Mouse (Mus musculus) liver, embryonic 16.5 days (tissue): Measurements from ENCODE around the gene Adcy9. TPM values are rescaled to one million over a fixed set of nuclear protein-coding genes. Genes with fewer than 3 reads are reported as not detected.

Source experiments
- ATAC-seq: fragments of 200-750 bp; cut with Nextera tagmentation; 2 replicates; pipeline ENCODE4 v1.8.0; 2017; ENCODE audit warnings: low read depth, mild to moderate bottlenecking, moderate number of reproducible peaks, moderate library complexity
- H3K27ac ChIP-seq: fragments of 300-500 bp; sonication (generic); 2 replicates; pipeline ENCODE4 v1.5.1; 2014; ENCODE audit warnings: mild to moderate bottlenecking, low read length
- H3K27me3 ChIP-seq: fragments of 300-500 bp; sonication (generic); 2 replicates; pipeline ENCODE4 v1.6.1; 2014; ENCODE audit warnings: low read depth, low read length, mixed read lengths; ENCODE audit not compliant: control insufficient read depth, insufficient read depth
- H3K36me3 ChIP-seq: fragments of 300-500 bp; sonication (generic); 2 replicates; pipeline ENCODE4 v1.6.1; 2014; ENCODE audit warnings: mild to moderate bottlenecking; ENCODE audit not compliant: control insufficient read depth, insufficient read depth
- H3K4me1 ChIP-seq: fragments of 300-500 bp; sonication (generic); 2 replicates; pipeline ENCODE4 v1.6.1; 2014; ENCODE audit warnings: low read depth, low read length, mixed read lengths; ENCODE audit not compliant: control insufficient read depth
- H3K4me2 ChIP-seq: fragments of 300-500 bp; sonication (generic); 2 replicates; pipeline ENCODE4 v1.6.1; 2014; ENCODE audit warnings: low read depth, low read length, mixed read lengths
- H3K4me3 ChIP-seq: fragments of 300-500 bp; sonication (generic); 2 replicates; pipeline ENCODE4 v1.5.1; 2014; ENCODE audit warnings: low read depth, mild to moderate bottlenecking, low read length
- H3K9ac ChIP-seq: fragments of 300-500 bp; sonication (generic); 2 replicates; pipeline ENCODE4 v1.6.1; 2014; ENCODE audit warnings: low read depth, low read length
- H3K9me3 ChIP-seq: fragments of 300-500 bp; sonication (generic); replicated peaks from 2 replicates; pipeline ENCODE4 v1.6.1; 2016; ENCODE audit warnings: low read length; ENCODE audit not compliant: control insufficient read depth
- WGBS: fragments of 180-500 bp; shearing (Covaris S2); extraction: QIAGEN DNeasy Blood & Tissue Kit; methylation state at CpG from one replicate; pipeline ENCODE4 v1.1.7; 2014; ENCODE audit not compliant: insufficient replicate concordance; 5-methylcytosine and 5-hydroxymethylcytosine counted together
- polyA plus RNA-seq: library from polyadenylated mRNA; unstranded; fragments of >200 nt; fragmentation: Nextera tagmentation; extraction: Ambion mirVana; gene quantifications from 2 replicates; pipeline ENCODE4 v1.2.1, GENCODE M21; 2015

The Adcy9 gene
- 0.48 and 0.65 TPM in 2 replicates for polyA plus RNA-seq

GRCm38 (mm10) chr16:4420298-4421054 is at the start of gene Adcy9:
TSS of gene Adcy9 (minus strand) at chr16:4420498.
- Histone ChIP-seq H3K4me3 (peak within 1 kb of the TSS; percentile 76), H3K36me3 (no peaks in the 10 kb centered on the region), H3K4me2 (peak within 1 kb of the TSS; percentile 93), H3K4me1 (peaks cover 9% of the 10 kb centered on the region), H3K27me3 (peaks cover 5% of the 10 kb centered on the region; the same call in 1 of the 2 replicates), H3K9ac (peak within 1 kb of the TSS; percentile 72), H3K9me3 (no peaks in the 10 kb centered on the region), H3K27ac (peak within 1 kb of the TSS; percentile 64)
- 1% methylated on average over 37 of the region's 64 CpGs for WGBS
- ATAC-seq = peak; percentile 96

- Histone ChIP-seq H3K4me1 (peaks cover 4% of the 10 kb centered on the region; the same call in 1 of the 2 replicates), H3K4me3 (no peak overlapping the region), H3K9me3 (no peaks in the 10 kb centered on the region), H3K36me3 (no peaks in the 10 kb centered on the region), H3K9ac (no peak overlapping the region), H3K27me3 (no peaks in the 10 kb centered on the region), H3K27ac (no peak overlapping the region), H3K4me2 (no peak overlapping the region)
- peak; percentile 37 for ATAC-seq
- 27% methylated on average over 10 of the region's 10 CpGs for WGBS
Observed at GRCm38 (mm10) chr16:4469599-4470352, 49.5 kb upstream of the Adcy9 start.

GRCm38 (mm10) chr16:4464529-4465089 is 44.3 kb upstream of the Adcy9 start:
- H3K27me3 ChIP-seq = no peaks in the 10 kb centered on the region
- 38% methylated on average over 9 of the region's 9 CpGs for WGBS
- no peak overlapping the region for H3K4me2 ChIP-seq
- no peaks in the 10 kb centered on the region; the same call in 1 of the 2 replicates for H3K4me1 ChIP-seq
- H3K36me3 ChIP-seq = no peaks in the 10 kb centered on the region
- no peak overlapping the region for H3K4me3 ChIP-seq
- no peak overlapping the region for H3K9ac ChIP-seq
- no peaks in the 10 kb centered on the region for H3K9me3 ChIP-seq
- ATAC-seq = no peak
- H3K27ac ChIP-seq = no peak overlapping the region

- ATAC-seq = no peak
- no peaks in the 10 kb centered on the region for H3K27me3 ChIP-seq
- 56% methylated on average over 3 of the region's 3 CpGs for WGBS
- H3K36me3 ChIP-seq = no peaks in the 10 kb centered on the region
- H3K4me1 ChIP-seq = no peaks in the 10 kb centered on the region
- no peak overlapping the region for H3K4me3 ChIP-seq
- no peak overlapping the region for H3K9ac ChIP-seq
- no peak overlapping the region for H3K4me2 ChIP-seq
- H3K9me3 ChIP-seq = no peaks in the 10 kb centered on the region
- H3K27ac ChIP-seq = no peak overlapping the region
Observed at GRCm38 (mm10) chr16:4457927-4458326, 37.6 kb upstream of the Adcy9 start.

- Histone ChIP-seq H3K27ac (no peak overlapping the region), H3K9me3 (no peaks in the 10 kb centered on the region), H3K36me3 (no peaks in the 10 kb centered on the region), H3K4me3 (no peak overlapping the region), H3K27me3 (no peaks in the 10 kb centered on the region), H3K4me2 (no peak overlapping the region), H3K4me1 (no peaks in the 10 kb centered on the region), H3K9ac (no peak overlapping the region)
- 68% methylated on average over 5 of the region's 5 CpGs for WGBS
- ATAC-seq = no peak
Observed at GRCm38 (mm10) chr16:4456391-4456790, 36.1 kb upstream of the Adcy9 start.

GRCm38 (mm10) chr16:4455693-4456092 is 35.4 kb upstream of the Adcy9 start:
- ATAC-seq = no peak
- Histone ChIP-seq H3K4me2 (no peak overlapping the region), H3K9me3 (no peaks in the 10 kb centered on the region), H3K4me1 (no peaks in the 10 kb centered on the region), H3K27me3 (no peaks in the 10 kb centered on the region), H3K9ac (no peak overlapping the region), H3K4me3 (no peak overlapping the region), H3K36me3 (no peaks in the 10 kb centered on the region), H3K27ac (no peak overlapping the region)
- WGBS = 37% methylated on average over 4 of the region's 4 CpGs

- H3K36me3 ChIP-seq = no peaks in the 10 kb centered on the region
- ATAC-seq = no peak
Observed at GRCm38 (mm10) chr16:4454563-4454962, 34.3 kb upstream of the Adcy9 start.

GRCm38 (mm10) chr16:4449418-4449817 is 29.1 kb upstream of the Adcy9 start:
- no peak for ATAC-seq
- WGBS = 75% methylated on average over 6 of the region's 6 CpGs
- no peak overlapping the region for H3K4me3 ChIP-seq

More at GRCm38 (mm10) chr16:4454563-4454962, 34.3 kb upstream of the Adcy9 start:
- Histone ChIP-seq H3K9me3 (no peaks in the 10 kb centered on the region), H3K4me1 (no peaks in the 10 kb centered on the region), H3K4me2 (no peak overlapping the region), H3K9ac (no peak overlapping the region), H3K27ac (no peak overlapping the region), H3K27me3 (no peaks in the 10 kb centered on the region), H3K4me3 (no peak overlapping the region)
- 66% methylated on average over 7 of the region's 7 CpGs for WGBS

More at GRCm38 (mm10) chr16:4449418-4449817, 29.1 kb upstream of the Adcy9 start:
- no peaks in the 10 kb centered on the region for H3K27me3 ChIP-seq
- H3K36me3 ChIP-seq = no peaks in the 10 kb centered on the region
- no peak overlapping the region for H3K9ac ChIP-seq
- no peaks in the 10 kb centered on the region for H3K4me1 ChIP-seq
- no peak overlapping the region for H3K4me2 ChIP-seq
- H3K9me3 ChIP-seq = no peaks in the 10 kb centered on the region
- no peak overlapping the region for H3K27ac ChIP-seq
